Mouse (Mus musculus) spleen, postnatal 10 days (tissue): ENCODE data around the gene Pabpn1.
A peak's percentile ranks its signal among the peaks of the same experiment; 100 is the strongest.

Source experiments
- DNase-seq, 2 experiments: peaks; one replicate each; pipeline ENCODE4 v3.0.0; 2021 to 2022; ENCODE audit warnings: low spot score in 2 of 2

The Pabpn1 gene

DNA sequence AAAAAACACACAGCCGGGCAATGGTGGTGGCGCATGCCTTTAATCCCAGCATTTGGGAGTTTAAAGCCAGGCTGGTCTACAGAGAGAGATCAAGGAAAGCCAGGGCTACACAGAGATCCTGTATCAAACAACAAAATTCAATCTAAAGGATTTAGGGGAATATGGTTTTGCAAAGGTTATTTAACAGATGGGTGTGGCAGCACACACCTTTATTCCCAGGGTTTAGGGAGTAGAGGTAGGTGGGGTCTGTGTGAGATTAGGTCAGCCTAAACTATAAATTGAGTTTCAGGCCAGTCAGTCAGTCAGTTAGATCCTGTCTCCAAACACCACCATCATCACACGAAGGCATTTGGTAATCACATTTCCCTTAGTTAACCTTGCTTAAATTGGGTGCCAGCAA, at the start of gene Pabpn1:
Pabpn1 (plus strand) TSS at position 301 of the 400 bp plus-strand sequence.
- DNase-seq, result no peak

DNA sequence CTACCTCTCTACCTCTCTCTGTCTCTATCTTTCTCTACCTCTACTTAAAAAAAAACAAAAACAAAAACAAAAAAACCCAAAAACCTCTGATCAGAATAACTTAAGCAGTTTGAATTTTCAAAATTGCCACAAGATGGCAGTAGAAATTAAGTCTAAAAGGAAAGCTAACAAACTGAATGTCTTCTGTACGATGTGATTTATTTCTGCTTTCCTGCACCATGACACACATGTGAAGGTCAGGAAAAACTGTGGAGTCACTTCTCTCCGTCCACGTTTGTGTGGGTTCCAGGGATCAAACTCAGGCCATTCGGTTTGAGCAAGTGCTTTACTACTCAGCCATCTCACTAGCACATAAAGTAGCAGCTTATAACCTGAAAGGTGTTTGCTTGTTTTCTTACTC, 48.8 kb upstream of the Pabpn1 start:
- no peak for DNase-seq

GRCm38 (mm10) chr14:54855726-54856125, 36.6 kb upstream of the Pabpn1 start:
- DNase-seq, result no peak

DNA sequence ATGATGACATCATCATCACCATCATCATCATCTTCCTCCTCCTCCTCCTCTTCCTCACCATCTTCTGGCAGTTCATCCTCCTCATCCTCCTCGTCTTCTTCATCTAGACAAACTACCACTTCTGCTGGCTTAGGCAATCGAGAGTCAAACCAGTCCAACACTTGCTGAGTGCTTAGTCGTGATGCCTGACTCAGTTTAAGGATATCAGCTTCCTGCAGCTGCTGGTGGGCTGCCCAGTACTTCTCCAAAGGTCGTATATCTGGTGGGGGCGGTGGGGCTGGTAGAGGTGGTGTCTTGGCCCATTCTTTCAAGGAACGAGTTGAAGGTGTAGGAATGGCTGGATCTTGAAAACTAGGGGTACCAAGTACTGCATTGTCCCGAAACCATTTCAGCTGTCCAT, 35.6 kb upstream of the Pabpn1 start:
- no peak for DNase-seq

GRCm38 (mm10) chr14:54857891-54858290, 34.4 kb upstream of the Pabpn1 start:
- DNase-seq, result no peak

DNA sequence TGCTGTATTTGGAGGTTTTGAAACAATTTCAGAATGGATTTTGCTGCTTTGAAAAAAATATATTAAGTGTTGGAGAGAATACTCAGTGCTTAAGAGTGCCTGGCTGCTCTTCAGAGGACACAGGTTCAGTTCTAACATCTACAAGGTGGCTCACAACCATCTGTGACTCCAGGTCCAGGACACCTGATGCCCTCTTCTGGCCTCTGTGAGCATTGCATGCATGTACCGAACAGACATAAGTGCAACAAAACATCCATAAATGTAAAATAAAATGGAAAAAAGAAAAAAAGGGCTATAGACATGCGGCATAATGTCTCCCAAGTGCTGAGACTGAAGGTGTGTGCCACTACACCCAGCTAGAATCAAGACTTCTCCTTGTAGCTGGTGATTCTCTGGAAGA, 31.8 kb upstream of the Pabpn1 start:
- peak; percentile 41 to 76 for DNase-seq

- DNase-seq, result peak; percentile 76 to 90
These were observed 28.6 kb upstream of the Pabpn1 start for GRCm38 (mm10) chr14:54863501-54864312.

GRCm38 (mm10) chr14:54864313-54865036, 27.8 kb upstream of the Pabpn1 start:
- DNase-seq, result peak in 1 of 2 experiments; percentile 31

GRCm38 (mm10) chr14:54865626-54866025, 26.7 kb upstream of the Pabpn1 start:
- DNase-seq, result no peak

DNA sequence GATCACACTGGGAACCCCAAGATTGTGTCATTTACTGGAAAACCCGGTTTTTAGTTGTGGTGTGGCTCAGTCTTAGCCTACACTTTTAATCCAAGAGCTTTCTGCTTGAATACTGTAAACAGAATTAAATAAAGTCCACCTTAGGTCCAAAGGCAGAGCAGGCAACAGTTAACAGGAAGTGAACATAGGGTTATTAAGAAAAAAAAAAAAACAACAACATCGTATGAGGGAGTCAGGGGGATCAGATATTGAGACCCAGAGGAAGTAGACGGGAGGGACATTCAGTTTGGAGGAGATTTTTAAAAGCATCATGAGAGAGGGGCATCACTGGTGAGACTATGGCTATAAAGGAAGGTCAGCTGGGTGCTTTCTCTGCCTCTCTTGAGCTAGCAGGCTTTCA, 26.0 kb upstream of the Pabpn1 start:
- no peak for DNase-seq

DNA sequence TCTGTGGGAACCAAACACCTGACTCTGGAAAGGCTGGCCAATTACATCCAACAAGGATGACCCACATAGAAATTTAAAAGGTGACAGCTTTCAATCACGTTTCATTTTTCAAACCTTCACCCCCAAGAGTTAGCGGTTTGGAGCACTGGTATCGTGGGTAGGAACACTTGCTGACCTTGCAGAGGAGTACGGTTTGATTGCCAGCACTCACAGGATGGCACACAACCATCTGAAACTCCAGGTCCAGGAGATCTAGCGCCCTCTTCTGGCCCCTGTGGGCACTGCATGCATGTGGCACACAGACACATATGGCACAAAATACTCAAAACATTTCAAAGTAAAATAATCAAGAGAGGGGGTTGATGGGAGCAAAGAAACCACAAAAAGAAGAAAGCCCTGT, 25.4 kb upstream of the Pabpn1 start:
- peak; percentile 34 to 68 for DNase-seq

- no peak for DNase-seq
These were observed 24.3 kb upstream of the Pabpn1 start for GRCm38 (mm10) chr14:54868026-54868425.

DNA sequence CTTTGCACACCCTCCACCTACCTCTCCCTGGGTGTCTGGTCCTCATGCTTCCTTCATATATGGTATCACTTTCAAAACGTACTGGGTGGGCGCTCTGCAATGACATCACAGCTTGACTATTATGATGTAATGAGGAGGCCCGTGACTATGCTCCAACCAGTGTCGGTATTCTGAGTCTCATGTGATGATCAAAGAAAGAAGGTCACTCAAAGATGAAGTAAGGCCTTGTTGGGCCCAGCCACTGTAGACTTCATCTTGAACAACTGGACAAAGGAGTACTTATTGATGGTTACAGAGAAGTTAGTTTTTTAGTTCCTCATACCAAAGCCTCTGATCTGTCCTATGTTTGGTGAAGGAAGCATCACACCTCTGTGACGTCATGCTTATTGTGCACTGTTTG, 21.4 kb upstream of the Pabpn1 start, which contains the start of gene Homez:
Homez (minus strand) TSS at position 101 of the 400 bp plus-strand sequence.
- no peak for DNase-seq

- DNase-seq, result no peak
These were observed 18.1 kb upstream of the Pabpn1 start for GRCm38 (mm10) chr14:54874165-54874564.

GRCm38 (mm10) chr14:54875844-54876538, 16.3 kb upstream of the Pabpn1 start:
- no peak for DNase-seq

DNA sequence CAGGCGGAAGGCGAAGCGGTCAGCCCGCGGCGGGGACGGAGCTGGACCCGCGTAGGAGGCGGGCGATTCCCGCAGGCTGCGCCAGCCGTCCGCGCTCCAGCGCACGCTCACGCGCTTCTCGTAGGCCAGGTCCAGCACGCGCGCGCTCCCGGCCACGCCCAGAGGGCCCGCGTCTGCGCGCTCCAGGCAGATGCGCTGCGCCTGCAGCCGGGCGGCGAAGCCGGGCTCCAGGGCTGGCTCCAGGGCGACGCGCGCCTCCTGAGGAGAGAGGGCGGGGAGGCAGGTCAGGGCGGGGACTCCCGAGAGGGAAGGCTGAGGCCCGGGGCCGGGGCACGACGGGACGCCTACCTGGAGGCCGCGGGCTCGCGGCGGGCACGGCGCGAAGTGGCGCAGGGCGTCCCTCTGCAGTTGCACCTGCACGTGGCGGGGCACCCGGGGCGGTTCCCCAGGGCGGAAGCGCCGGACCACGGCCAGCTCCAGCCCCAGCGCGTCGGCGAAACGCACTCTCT, 15.7 kb upstream of the Pabpn1 start:
- peak; percentile 75 to 85 for DNase-seq

DNA sequence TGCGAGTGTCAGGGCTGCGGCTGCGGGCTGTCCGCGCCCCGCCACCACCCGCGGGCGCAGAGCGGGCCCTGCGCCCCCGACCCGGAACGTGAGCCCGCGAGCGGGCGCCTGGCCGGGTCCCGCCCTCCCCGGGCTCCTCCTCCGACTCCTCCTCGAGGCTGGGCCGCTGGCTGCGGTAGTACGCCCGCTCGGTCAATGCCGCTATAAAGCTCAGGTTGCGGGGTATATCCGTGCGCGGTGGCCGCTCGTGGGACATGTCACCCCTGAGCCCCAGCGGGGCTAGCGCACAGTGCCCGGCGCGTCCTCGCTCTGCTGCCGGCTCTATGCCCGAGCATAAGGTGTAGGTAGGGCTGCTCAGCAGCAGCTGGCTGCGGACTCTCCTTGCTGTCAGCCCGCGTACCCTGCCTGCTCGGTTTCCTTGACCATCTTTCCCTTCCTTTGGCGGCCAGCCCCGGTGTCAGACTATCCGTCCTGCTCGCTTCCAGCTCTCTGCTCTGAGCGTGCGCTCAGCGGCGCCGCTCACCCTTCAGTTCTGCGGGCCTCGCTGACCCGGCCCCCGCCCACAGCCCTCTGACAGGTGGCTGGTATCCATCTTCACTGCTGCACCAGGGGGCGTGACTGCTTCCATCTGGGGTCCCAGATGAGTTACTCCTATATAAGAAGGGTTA, 15.1 kb upstream of the Pabpn1 start, which contains the start of gene Ppp1r3e:
Ppp1r3e (minus strand) TSS at position 503 of the 668 bp plus-strand sequence.
- peak; percentile 55 to 65 for DNase-seq

DNA sequence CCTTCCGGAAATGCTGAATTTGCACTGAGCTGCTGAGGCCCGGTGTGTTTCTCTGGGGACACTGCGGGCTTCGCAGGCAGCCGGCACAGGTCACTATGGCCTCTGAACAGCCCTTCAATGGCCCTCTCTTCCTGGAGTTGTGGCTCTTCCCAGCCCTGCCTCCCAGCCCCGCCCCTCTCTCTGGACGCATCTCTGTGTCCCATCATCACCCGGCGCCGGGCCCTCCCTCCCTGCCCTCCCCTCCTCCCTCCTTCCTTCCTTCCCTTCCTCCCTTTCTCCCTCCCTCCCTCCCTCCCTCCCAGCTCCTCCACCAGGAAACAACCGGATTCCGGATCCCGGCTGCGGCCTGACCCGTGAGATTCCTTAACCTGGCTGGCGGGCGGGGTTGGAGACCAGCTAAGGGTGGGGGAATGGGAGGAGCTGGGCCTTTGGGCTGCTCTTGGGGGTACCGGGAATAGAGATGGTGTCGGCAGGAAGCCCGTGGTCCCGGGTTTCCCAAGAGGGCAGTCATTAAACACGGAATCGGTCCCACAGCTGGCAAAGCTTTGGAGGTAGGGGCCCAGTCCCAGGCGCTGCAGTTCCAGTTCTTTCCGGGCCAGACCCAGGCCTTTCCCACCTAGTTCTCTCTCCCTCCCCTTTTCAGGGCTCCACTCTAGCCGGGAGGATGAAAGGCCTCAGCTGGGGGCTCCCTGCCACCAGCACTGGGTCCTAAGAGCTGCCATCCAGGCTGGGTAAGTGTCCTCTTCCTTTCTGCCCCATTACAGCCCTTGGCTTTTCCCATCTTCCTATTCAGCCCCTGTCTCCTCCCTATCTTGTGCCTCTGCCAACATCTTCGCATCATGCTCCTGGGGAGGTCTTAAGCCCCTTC, 8.9 kb upstream of the Pabpn1 start, which contains the start of the genes Bcl2l2 and Gm20521:
Bcl2l2 (plus strand) TSS at position 224 of the 868 bp plus-strand sequence.
Gm20521 (plus strand) TSS at position 288 of the 868 bp plus-strand sequence.
- peak; percentile 26 to 71 for DNase-seq

DNA sequence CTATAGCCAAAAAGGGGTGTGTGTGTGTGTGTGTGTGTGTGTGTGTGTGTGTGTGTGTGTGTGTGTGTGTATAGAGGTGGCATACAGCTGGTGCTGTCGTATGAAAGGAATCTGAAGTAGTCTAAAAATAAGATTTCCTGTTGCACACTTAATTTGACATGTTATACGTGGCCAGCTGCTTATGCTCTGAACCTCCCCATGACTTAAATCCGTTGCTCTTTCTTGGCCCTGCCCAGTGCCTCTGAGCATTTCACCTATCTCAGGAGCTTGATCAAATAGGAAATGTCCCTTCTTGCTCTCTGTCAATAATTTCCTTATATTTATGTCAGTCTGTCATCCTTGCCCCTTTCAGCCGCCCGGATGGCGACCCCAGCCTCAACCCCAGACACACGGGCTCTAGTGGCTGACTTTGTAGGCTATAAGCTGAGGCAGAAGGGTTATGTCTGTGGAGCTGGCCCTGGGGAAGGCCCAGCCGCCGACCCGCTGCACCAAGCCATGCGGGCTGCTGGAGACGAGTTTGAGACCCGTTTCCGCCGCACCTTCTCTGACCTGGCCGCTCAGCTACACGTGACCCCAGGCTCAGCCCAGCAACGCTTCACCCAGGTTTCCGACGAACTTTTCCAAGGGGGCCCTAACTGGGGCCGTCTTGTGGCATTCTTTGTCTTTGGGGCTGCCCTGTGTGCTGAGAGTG, 8.1 kb upstream of the Pabpn1 start:
- no peak for DNase-seq

GRCm38 (mm10) chr14:54885309-54885708, 7.0 kb upstream of the Pabpn1 start:
- DNase-seq, result no peak
